Mouse (Mus musculus): ENCODE data around the gene Prdm9.
A peak's percentile ranks its signal among the peaks of the same experiment; 100 is the strongest.

Prdm9 gene

DNA sequence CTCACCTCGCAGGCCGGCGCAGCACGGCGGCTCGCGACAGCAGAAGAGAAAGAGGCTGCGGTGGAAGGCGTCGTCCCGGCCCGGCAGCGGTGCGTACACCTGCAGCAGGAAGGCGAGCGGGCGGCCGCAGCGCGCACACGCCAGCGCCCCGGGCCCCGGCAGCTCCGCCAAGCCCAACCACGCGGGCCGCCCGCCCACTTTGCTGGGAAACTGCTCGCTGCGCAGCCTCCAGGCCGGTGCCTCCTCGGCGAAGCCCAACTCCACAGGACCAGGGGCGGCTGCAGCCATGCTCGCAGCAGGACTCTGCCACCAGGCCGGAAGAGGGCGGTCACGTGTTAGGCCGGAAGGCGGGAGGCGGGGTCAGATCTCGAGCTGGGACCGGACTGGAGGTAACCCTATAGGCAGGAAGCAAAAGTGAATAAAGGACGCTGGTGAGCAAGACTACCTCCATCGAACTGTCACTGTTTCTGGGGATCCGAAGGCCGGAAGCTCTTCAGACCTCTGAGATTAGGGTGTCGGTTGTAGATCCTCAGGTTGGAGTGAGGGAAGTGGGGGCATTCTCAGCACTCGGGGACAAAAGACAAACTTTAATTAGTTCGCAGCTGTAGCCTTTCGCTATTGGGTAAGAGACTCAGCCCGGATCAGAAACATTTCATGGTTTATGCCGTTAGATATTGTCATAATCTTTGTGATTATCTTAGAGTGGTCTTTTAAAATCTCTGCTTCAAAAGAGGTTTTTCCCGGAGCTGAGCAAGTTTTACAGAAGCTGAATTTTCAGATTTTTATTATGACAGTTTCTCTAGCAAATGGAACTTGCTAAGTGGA, 37.0 kb downstream of the Prdm9 start, which contains the start of gene Pdcd2:
Gene Pdcd2, minus strand, starts transcription at position 316 of the 825 bp plus-strand sequence.
- DNase-seq (ENCODE audit: low read depth) = peak; percentile 93

DNA sequence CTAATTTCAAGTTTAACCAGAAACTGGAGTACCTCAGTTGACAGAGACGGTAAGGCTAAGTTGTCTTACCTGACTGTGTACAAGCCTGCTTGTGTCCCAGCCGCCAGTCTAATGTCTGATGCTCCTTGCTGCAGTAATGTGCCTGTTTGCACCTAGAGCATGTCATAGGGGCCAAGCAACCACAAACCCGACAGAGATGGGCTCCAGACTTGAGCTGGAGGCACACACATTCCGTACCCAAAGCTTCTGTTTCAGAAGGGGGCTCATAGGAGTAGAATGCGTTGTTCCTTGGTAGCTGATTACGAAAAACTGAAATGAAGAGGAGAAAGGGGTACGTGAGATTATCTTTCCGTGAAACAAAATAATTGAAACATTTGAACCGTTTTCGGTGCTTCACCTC, 37.9 kb downstream of the Prdm9 start:
- peak; percentile 31 for DNase-seq (ENCODE audit: low read depth)

DNA sequence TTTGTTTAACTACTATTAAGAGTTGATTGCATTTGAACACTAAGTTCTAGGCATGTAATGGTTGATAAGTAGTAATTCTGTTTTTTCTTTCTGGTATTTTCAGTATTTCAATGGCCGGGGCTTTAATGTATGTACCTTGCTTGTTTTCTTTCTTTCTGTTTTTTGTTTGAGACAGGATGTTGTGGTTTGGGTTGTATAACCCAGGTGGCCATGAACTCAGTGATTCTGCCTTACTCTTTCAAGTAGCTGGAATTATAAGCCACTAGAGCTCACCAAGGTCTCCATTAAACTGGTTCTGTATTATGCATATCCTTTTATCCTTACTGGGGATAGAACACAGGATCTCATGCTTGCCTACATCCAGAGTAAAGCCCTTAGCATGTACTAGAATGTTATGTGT, 45.4 kb downstream of the Prdm9 start:
- DNase-seq (ENCODE audit: low read depth) = peak; percentile 17

DNA sequence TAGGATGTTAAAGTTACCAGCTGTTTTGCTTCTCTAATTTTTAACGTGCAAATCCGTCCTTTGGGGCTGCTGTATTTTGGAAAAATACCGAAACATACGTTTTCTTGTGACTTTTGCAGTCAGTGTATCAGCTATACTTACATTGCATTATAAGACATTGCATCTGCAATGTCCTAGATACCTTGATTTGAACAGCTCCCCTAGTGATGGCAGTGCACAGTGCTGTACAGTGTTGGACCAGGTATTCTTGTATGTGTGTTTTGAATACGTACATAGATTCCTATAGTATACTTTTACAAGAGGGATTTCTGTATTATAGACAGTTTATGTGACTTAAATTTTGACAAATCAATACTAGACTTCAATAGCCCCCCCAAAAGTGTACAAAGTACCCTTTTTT, 46.0 kb downstream of the Prdm9 start:
- no peak for DNase-seq (ENCODE audit: low read depth)

DNA sequence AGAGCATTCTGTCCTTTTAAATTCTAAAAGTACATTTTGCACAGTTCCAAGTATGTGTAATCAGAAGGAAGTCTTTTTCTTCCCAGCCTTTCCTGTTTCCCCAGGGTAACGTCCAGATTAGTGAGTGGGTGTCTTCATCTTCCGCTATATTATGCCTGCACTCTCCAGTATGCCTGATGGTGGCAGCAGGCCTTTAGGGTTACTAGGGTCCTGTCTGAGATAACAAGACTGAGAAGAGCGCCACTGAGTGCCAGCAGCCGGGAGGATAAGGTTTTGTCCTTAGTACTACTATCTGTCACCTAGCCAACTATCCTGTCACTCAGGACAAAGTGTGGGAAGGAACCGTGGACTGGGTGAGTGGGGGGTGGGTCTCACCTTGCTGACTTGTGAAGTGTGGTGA, 46.4 kb downstream of the Prdm9 start:
- no peak for DNase-seq (ENCODE audit: low read depth)

DNA sequence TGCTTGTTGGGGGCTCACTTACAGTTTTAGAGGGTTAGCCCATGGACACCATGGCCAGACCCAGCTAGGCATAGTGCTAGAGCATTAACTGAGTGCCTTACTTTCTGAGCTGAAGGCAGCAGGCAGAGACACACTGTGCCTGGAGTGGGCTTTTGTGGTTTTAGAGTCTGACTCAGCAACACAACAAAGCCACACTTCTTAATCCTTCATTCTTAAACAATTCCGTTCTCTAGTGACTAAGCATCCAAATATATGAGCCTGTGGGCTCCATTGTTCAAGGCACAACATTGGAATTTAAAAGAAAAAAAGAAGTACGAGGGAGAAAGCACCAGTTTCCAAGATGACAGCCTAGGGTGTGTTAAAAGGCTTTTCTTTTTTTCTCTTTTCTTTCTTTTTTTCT, 53.5 kb downstream of the Prdm9 start:
- no peak for DNase-seq (ENCODE audit: low read depth)

DNA sequence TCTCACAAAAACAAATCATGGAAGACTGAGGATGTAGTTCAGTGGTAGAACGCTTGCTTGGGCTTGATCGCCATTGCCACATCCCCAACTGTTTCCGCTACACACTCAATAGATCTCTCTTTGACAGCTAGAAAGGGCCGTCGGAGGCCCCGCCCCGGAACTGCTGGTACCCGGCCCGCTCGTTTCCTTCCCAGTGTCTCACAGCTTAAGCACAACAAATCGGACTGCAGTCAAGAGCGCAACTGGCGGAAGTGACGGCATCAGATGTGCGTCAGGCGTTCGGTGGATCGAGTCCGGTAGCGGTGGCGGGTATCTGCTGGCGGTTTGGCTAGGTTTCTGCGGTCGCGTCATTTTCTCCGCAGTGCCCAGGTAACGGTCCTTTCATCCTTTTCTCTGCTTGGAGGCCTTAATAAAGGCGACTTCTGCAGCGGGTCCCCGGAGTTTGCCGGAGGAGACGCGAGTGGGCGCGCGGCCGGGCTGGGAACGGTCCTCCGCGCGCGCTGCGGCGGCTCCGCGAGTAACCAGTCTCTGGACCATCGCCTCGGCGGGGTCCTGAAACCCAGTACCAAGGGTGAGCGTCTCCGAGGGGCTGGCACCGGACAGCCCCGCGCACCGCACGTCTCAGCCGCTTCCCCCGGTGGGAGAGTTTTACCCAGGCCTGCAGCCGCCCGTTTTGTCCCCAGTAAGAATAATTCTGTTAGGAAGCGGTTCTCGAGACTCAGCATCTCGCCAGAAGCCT, 64.3 kb downstream of the Prdm9 start, which contains the start of the genes Psmb1 and Tbp:
Gene Psmb1, minus strand, starts transcription at position 96 of the 739 bp plus-strand sequence.
Gene Tbp, plus strand, starts transcription at position 233 of the 739 bp plus-strand sequence.
- DNase-seq (ENCODE audit: low read depth) = peak; percentile 96

DNA sequence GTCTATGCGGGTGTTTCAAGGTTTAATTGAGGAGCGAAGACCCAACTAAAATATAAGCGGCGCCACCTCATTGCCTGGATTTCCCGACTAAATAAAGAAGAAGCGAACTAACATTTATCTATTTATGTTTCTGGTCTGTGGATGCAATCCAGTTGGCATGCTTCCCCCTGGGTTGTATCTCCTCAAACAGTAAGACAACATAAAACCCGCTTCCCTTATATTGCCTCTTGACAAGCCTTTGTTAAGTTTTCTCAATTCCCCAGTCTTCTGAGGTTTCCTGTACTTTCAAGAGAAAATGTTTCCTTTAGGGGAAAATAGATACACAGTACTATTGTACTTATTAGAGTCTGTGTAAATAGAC, 65.4 kb downstream of the Prdm9 start:
- no peak for DNase-seq (ENCODE audit: low read depth)

DNA sequence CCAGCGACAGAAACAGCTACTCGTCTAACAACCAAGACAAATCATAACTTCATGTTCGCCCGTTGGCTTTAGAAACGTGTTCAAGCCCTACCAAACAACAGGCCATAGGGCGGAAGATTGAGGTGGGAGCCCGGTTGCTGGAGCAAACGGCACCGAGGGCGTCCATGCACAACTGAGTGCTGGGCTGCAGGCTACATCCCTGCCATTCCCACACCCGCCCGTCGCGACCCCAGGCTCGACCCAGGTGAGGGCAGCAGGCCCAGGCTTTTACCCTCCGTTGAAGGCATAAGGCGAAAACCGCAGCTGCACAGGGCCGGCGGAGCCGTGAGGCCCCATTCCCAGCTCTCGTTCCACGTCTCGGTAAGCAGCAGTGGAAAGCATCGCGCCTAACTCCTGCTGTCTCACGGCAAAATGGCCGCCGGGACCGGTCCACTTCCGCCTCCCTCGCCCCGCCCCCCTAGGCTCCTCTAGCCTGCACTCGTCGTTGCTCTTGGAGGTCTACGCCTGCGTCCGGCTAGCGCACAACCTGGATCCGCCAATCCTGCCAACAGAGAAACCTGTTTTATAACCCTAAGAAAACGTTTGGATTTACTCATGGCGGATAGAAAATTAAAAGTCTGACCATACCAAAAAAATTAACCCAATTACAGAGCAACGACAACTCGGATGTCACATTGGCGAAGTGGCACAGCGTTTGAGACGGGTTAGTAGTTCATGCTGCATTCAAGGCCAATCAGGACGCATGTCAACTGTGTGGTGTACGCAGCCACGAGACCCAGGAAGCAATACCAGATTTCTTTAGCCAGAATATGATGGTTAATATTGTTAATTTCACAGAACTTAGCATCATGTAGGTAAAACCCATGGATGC, 66.0 kb downstream of the Prdm9 start:
- peak; percentile 91 for DNase-seq (ENCODE audit: low read depth)
